Mouse (Mus musculus) forebrain, embryonic 12.5 days (tissue): Measurements from ENCODE around the gene Nqo2. TPM values are rescaled to one million over a fixed set of nuclear protein-coding genes. Genes with fewer than 3 reads are reported as not detected.

Experiments used
- ATAC-seq: fragments of 200-750 bp; cut with Nextera tagmentation; 2 replicates; pipeline ENCODE4 v1.8.0; 2017; ENCODE audit warnings: moderate TSS enrichment; ENCODE audit not compliant: low FRiP score
- H3K27ac ChIP-seq: fragments of 300-500 bp; sonication (generic); 2 replicates; pipeline ENCODE4 v1.5.1; 2016; ENCODE audit warnings: mild to moderate bottlenecking
- H3K27me3 ChIP-seq: fragments of 300-500 bp; sonication (generic); 2 replicates; pipeline ENCODE4 v1.6.1; 2016; ENCODE audit warnings: mild to moderate bottlenecking
- H3K36me3 ChIP-seq: fragments of 300-500 bp; sonication (generic); replicated peaks from 2 replicates; pipeline ENCODE4 v1.6.1; 2016; ENCODE audit warnings: mild to moderate bottlenecking
- H3K4me1 ChIP-seq: fragments of 300-500 bp; sonication (generic); 2 replicates; pipeline ENCODE4 v1.6.1; 2016
- H3K4me2 ChIP-seq: fragments of 300-500 bp; sonication (generic); 2 replicates; pipeline ENCODE4 v1.6.1; 2016; ENCODE audit warnings: mild to moderate bottlenecking, moderate library complexity
- H3K4me3 ChIP-seq: fragments of 300-500 bp; sonication (generic); replicated peaks from 2 replicates; pipeline ENCODE4 v1.5.1; 2016; ENCODE audit warnings: mild to moderate bottlenecking
- H3K9ac ChIP-seq: fragments of 300-500 bp; sonication (generic); 2 replicates; pipeline ENCODE4 v1.6.1; 2016; ENCODE audit warnings: mild to moderate bottlenecking
- H3K9me3 ChIP-seq: fragments of 300-500 bp; sonication (generic); 2 replicates; pipeline ENCODE4 v1.6.1; 2016
- WGBS: fragments of 180-500 bp; shearing (Covaris S2); methylation state at CpG from one replicate; pipeline ENCODE4 v1.1.7; 2016; 5-methylcytosine and 5-hydroxymethylcytosine counted together
- polyA plus RNA-seq: library from polyadenylated mRNA; unstranded; fragments of >200 nt; fragmentation: Nextera tagmentation; extraction: Ambion mirVana; gene quantifications from 2 replicates; pipeline ENCODE4 v1.2.1, GENCODE M21; 2016

The Nqo2 gene
- polyA plus RNA-seq, 1 experiment from 2014 or later, result 10.5 TPM

- Histone ChIP-seq H3K9ac (no peak overlapping the region), H3K27ac (no peak overlapping the region)
- no peak for ATAC-seq
Measured at GRCm38 (mm10) chr13:33951308-33952074, 13.0 kb upstream of the Nqo2 start.

GRCm38 (mm10) chr13:33952075-33952449 lies 12.4 kb upstream of the Nqo2 start:
- no peak for ATAC-seq
- no peak overlapping the region for H3K9ac ChIP-seq
- 62% methylated on average over 1 of the region's 1 CpGs for WGBS
- no peaks in the 10 kb centered on the region for H3K4me1 ChIP-seq
- no peaks in the 10 kb centered on the region for H3K36me3 ChIP-seq
- H3K4me3 ChIP-seq, result no peak overlapping the region
- no peak overlapping the region for H3K4me2 ChIP-seq
- H3K27me3 ChIP-seq, result no peaks in the 10 kb centered on the region
- no peak overlapping the region for H3K27ac ChIP-seq
- no peaks in the 10 kb centered on the region for H3K9me3 ChIP-seq

More at GRCm38 (mm10) chr13:33951308-33952074, 13.0 kb upstream of the Nqo2 start:
- WGBS, result 78% methylated on average over 4 of the region's 4 CpGs
- H3K4me3 ChIP-seq, result no peak overlapping the region
- H3K4me1 ChIP-seq, result no peaks in the 10 kb centered on the region
- H3K9me3 ChIP-seq, result no peaks in the 10 kb centered on the region
- no peaks in the 10 kb centered on the region for H3K36me3 ChIP-seq
- no peaks in the 10 kb centered on the region for H3K27me3 ChIP-seq
- H3K4me2 ChIP-seq, result no peak overlapping the region

GRCm38 (mm10) chr13:33952947-33953346 lies 11.5 kb upstream of the Nqo2 start:
- WGBS, result 91% methylated on average over 2 of the region's 2 CpGs
- no peaks in the 10 kb centered on the region for H3K4me1 ChIP-seq

GRCm38 (mm10) chr13:33956571-33957421 lies 7.7 kb upstream of the Nqo2 start:
- Histone ChIP-seq H3K27ac (no peak overlapping the region), H3K9ac (no peak overlapping the region), H3K4me1 (no peaks in the 10 kb centered on the region), H3K4me2 (no peak overlapping the region), H3K36me3 (no peaks in the 10 kb centered on the region), H3K27me3 (no peaks in the 10 kb centered on the region), H3K4me3 (no peak overlapping the region), H3K9me3 (no peaks in the 10 kb centered on the region)
- WGBS, result 38% methylated on average over 6 of the region's 6 CpGs
- no peak for ATAC-seq

More at GRCm38 (mm10) chr13:33952947-33953346, 11.5 kb upstream of the Nqo2 start:
- no peaks in the 10 kb centered on the region for H3K36me3 ChIP-seq
- H3K9me3 ChIP-seq, result no peaks in the 10 kb centered on the region
- H3K4me2 ChIP-seq, result no peak overlapping the region
- ATAC-seq, result no peak
- H3K27ac ChIP-seq, result no peak overlapping the region
- H3K9ac ChIP-seq, result no peak overlapping the region
- H3K4me3 ChIP-seq, result no peak overlapping the region
- H3K27me3 ChIP-seq, result no peaks in the 10 kb centered on the region

GRCm38 (mm10) chr13:33959771-33960170 lies 4.7 kb upstream of the Nqo2 start:
- 0 out of 2 replicates have a peak, but pooled peaks cover 2% of the 10 kb centered on the region for H3K4me1 ChIP-seq
- no peaks in the 10 kb centered on the region for H3K9me3 ChIP-seq
- H3K27me3 ChIP-seq, result no peaks in the 10 kb centered on the region
- 91% methylated on average over 2 of the region's 2 CpGs for WGBS
- no peaks in the 10 kb centered on the region for H3K36me3 ChIP-seq
- no peak overlapping the region for H3K27ac ChIP-seq
- H3K4me2 ChIP-seq, result no peak overlapping the region
- no peak for ATAC-seq
- no peak overlapping the region for H3K9ac ChIP-seq
- no peak overlapping the region for H3K4me3 ChIP-seq

GRCm38 (mm10) chr13:33965056-33966024 lies 853 bp downstream of the Nqo2 start:
- ATAC-seq, result no peak; the same call in 1 of the 2 replicates
- Histone ChIP-seq H3K9ac (peak overlapping the region; percentile 61), H3K4me3 (peak overlapping the region; percentile 53)

GRCm38 (mm10) chr13:33966025-33966412 lies 1.5 kb downstream of the Nqo2 start:
- Histone ChIP-seq H3K4me3 (no peak overlapping the region), H3K36me3 (no peaks in the 10 kb centered on the region), H3K9me3 (no peaks in the 10 kb centered on the region), H3K4me1 (peaks cover 8% of the 10 kb centered on the region; the same call in 1 of the 2 replicates), H3K4me2 (no peak overlapping the region), H3K9ac (no peak overlapping the region), H3K27me3 (no peaks in the 10 kb centered on the region), H3K27ac (no peak overlapping the region)
- ATAC-seq, result no peak
- 83% methylated on average over 4 of the region's 4 CpGs for WGBS

More at GRCm38 (mm10) chr13:33965056-33966024, 853 bp downstream of the Nqo2 start:
- Histone ChIP-seq H3K9me3 (no peaks in the 10 kb centered on the region), H3K36me3 (no peaks in the 10 kb centered on the region), H3K4me2 (peak overlapping the region; percentile 72), H3K4me1 (peaks cover 8% of the 10 kb centered on the region; the same call in 1 of the 2 replicates), H3K27me3 (no peaks in the 10 kb centered on the region), H3K27ac (peak overlapping the region; percentile 80)
- 27% methylated on average over 14 of the region's 14 CpGs for WGBS

- Histone ChIP-seq H3K27ac (no peak overlapping the region), H3K27me3 (no peaks in the 10 kb centered on the region), H3K4me2 (no peak overlapping the region), H3K9ac (no peak overlapping the region), H3K36me3 (no peaks in the 10 kb centered on the region), H3K4me3 (no peak overlapping the region), H3K4me1 (peaks cover 8% of the 10 kb centered on the region; the same call in 1 of the 2 replicates), H3K9me3 (no peaks in the 10 kb centered on the region)
- no peak for ATAC-seq
Measured at GRCm38 (mm10) chr13:33966574-33966973, 2.1 kb downstream of the Nqo2 start.

GRCm38 (mm10) chr13:33989625-33990024 lies 25.1 kb downstream of the Nqo2 start:
- no peaks in the 10 kb centered on the region for H3K36me3 ChIP-seq
- 88% methylated on average over 5 of the region's 5 CpGs for WGBS
- H3K27me3 ChIP-seq, result no peaks in the 10 kb centered on the region
- no peak overlapping the region for H3K4me2 ChIP-seq
- no peak for ATAC-seq
- H3K27ac ChIP-seq, result no peak overlapping the region
- no peaks in the 10 kb centered on the region for H3K4me1 ChIP-seq
- H3K9ac ChIP-seq, result no peak overlapping the region
- no peak overlapping the region for H3K4me3 ChIP-seq
- no peaks in the 10 kb centered on the region for H3K9me3 ChIP-seq

GRCm38 (mm10) chr13:33995197-33995596 lies 30.7 kb downstream of the Nqo2 start:
- 17% methylated on average over 1 of the region's 1 CpGs for WGBS
- Histone ChIP-seq H3K36me3 (no peaks in the 10 kb centered on the region), H3K9ac (no peak overlapping the region), H3K4me1 (no peaks in the 10 kb centered on the region), H3K4me2 (no peak overlapping the region), H3K9me3 (no peaks in the 10 kb centered on the region), H3K27ac (no peak overlapping the region), H3K4me3 (no peak overlapping the region), H3K27me3 (no peaks in the 10 kb centered on the region)
- ATAC-seq, result no peak

- Histone ChIP-seq H3K4me1 (peaks cover 14% of the 10 kb centered on the region), H3K9me3 (no peaks in the 10 kb centered on the region), H3K4me2 (peak within 1 kb of the TSS; percentile 61), H3K4me3 (peak within 1 kb of the TSS; percentile 91), H3K27ac (peak within 1 kb of the TSS; percentile 80), H3K36me3 (no peaks in the 10 kb centered on the region), H3K27me3 (no peaks in the 10 kb centered on the region), H3K9ac (peak within 1 kb of the TSS; percentile 82)
- under 1% methylated on average over 91 of the region's 92 CpGs for WGBS
- ATAC-seq, result peak; percentile 94
Measured at GRCm38 (mm10) chr13:34002058-34003006, 37.8 kb downstream of the Nqo2 start, which contains the start of the genes Ripk1 and Serpinb6a. Gene Ripk1 (plus strand): TSS chr13:34002363. Gene Serpinb6a (minus strand): TSS chr13:34002794.
